Mouse (Mus musculus) liver, embryonic 14.5 days (tissue): Measurements from ENCODE around the gene Faiml.

Experiments
- CTCF ChIP-seq: IDR thresholded peaks from 2 replicates; pipeline ENCODE4 v1.5.1; 2016; ENCODE audit warnings: antibody characterized with exemption, low read depth, control low read depth
- EP300 ChIP-seq: IDR thresholded peaks from 2 replicates; pipeline ENCODE4 v1.6.1; 2016; ENCODE audit warnings: antibody characterized with exemption, low read depth

DNA sequence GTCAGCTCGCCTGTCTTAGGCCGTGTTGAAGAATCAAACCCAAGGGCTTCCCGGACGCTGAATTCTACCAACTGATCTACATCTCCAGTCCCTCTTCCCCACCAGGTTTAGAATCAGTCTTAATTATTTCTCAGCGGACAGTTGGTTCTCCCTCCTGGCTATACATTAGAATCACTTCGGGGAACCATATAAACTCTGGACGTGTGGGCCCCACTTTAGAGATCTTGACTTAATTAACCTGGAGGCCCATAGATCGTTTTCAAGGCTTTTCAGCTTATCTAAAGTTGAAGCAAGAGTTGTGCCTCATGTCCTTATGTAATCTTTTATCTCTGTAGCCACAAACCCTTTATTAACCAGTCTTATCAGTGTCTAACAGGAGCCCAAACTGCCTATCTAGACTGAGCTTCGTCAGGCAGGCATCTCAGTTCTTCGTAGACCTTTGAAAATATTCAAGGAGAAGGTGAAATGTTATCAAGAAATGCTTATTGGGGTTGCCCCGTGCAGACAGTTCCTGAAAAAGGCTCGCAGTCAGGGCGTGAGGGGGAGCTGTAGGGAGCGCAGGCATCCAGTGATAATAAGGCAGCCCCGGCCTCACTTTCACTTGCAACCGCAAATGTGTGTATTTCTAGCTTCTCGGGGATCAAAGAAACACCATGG, 5.6 kb upstream of the Faiml start:
- TF ChIP-seq EP300, result peak; percentile 95
- peak; percentile 50 for TF ChIP-seq CTCF
